Mouse (Mus musculus) cortical plate, adult 2 months (tissue): Measurements from ENCODE around the gene Heatr5b.

ENCODE experiments used
- CTCF ChIP-seq: fragments of 200-500 bp; IDR thresholded peaks from 2 replicates; pipeline ENCODE4 v1.5.1; 2011; ENCODE audit warnings: mild to moderate bottlenecking, control low read depth, low read length; ENCODE audit not compliant: insufficient read depth; ENCODE audit errors: extremely low read depth
- POLR2A ChIP-seq: fragments of 200-500 bp; IDR thresholded peaks from 2 replicates; pipeline ENCODE4 v1.6.1; 2011; ENCODE audit warnings: mild to moderate bottlenecking, low read length, control low read depth; ENCODE audit not compliant: insufficient read depth; ENCODE audit errors: extremely low read depth

DNA sequence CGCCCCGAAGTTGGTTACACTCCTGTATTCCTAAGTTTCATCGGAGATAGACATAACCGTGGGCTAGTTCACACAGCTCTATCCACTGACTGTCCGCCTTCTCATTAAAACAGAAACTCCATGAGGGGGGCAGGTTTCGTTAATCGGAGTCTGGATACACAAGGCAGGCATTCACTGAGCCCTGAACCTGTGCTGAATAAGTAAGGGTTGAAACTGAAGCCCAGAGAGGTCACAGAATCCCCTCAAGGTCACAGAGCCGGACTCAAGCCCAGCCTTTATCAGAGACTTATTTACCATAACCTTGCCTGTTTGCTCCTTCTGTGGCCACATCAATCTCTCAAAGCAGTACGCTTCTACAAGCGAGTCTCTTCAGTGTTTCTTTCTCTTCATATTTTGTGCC lies 100.4 kb downstream of the Heatr5b start:
- TF ChIP-seq POLR2A (no peak), CTCF (no peak)
